Mouse (Mus musculus) bone marrow macrophage, adult 2 months (primary cell): ENCODE data around the gene Ptges.

ENCODE experiments used
- CTCF ChIP-seq: IDR thresholded peaks from 2 replicates; pipeline ENCODE4 v1.5.1; 2012; ENCODE audit warnings: low read depth, mild to moderate bottlenecking, low read length, moderate library complexity
- POLR2A ChIP-seq: IDR thresholded peaks from 2 replicates; pipeline ENCODE4 v1.6.1; 2012; ENCODE audit warnings: mild to moderate bottlenecking, low read depth, low read length, borderline replicate concordance

GRCm38 (mm10) chr2:30957511-30957910 lies 27.8 kb upstream of the Ptges start:
- no peak for TF ChIP-seq CTCF
- no peak for TF ChIP-seq POLR2A
